Mouse (Mus musculus) hindbrain, embryonic 13.5 days (tissue): ENCODE measurements around the gene Arhgdia. TPM values are rescaled to one million over a fixed set of nuclear protein-coding genes. Genes with fewer than 3 reads are reported as not detected.

ENCODE experiments used
- ATAC-seq: fragments of 200-750 bp; cut with Nextera tagmentation; 2 replicates; pipeline ENCODE4 v1.8.0; 2017; ENCODE audit warnings: moderate TSS enrichment; ENCODE audit not compliant: low FRiP score
- H3K27ac ChIP-seq: fragments of 300-500 bp; sonication (generic); 2 replicates; pipeline ENCODE4 v1.5.1; 2015; ENCODE audit warnings: inconsistent platforms, mild to moderate bottlenecking, moderate library complexity
- H3K27me3 ChIP-seq: fragments of 300-500 bp; sonication (generic); 2 replicates; pipeline ENCODE4 v1.6.1; 2015; ENCODE audit warnings: mild to moderate bottlenecking, inconsistent platforms
- H3K36me3 ChIP-seq: fragments of 300-500 bp; sonication (generic); 2 replicates; pipeline ENCODE4 v1.6.1; 2015; ENCODE audit warnings: mild to moderate bottlenecking, inconsistent platforms
- H3K4me1 ChIP-seq: fragments of 300-500 bp; sonication (generic); replicated peaks from 2 replicates; pipeline ENCODE4 v1.6.1; 2015; ENCODE audit warnings: inconsistent platforms
- H3K4me2 ChIP-seq: fragments of 300-500 bp; sonication (generic); 2 replicates; pipeline ENCODE4 v1.6.1; 2015; ENCODE audit warnings: inconsistent platforms, mild to moderate bottlenecking, moderate library complexity
- H3K4me3 ChIP-seq: fragments of 300-500 bp; sonication (generic); 2 replicates; pipeline ENCODE4 v1.5.1; 2015; ENCODE audit warnings: mild to moderate bottlenecking, inconsistent platforms
- H3K9ac ChIP-seq: fragments of 300-500 bp; sonication (generic); 2 replicates; pipeline ENCODE4 v1.6.1; 2015; ENCODE audit warnings: mild to moderate bottlenecking, inconsistent platforms
- H3K9me3 ChIP-seq: fragments of 300-500 bp; sonication (generic); 2 replicates; pipeline ENCODE4 v1.6.1; 2016; ENCODE audit warnings: inconsistent platforms
- WGBS: fragments of 180-500 bp; shearing (Covaris S2); methylation state at CpG from one replicate; pipeline ENCODE4 v1.1.7; 2015; 5-methylcytosine and 5-hydroxymethylcytosine counted together
- polyA plus RNA-seq: library from polyadenylated mRNA; unstranded; fragments of >200 nt; fragmentation: Nextera tagmentation; extraction: Ambion mirVana; gene quantifications from 2 replicates; pipeline ENCODE4 v1.2.1, GENCODE M21; 2015

Gene Arhgdia
- polyA plus RNA-seq, 1 experiment from 2014 or later = 471 TPM

GRCm38 (mm10) chr11:120554834-120555233 lies 26.6 kb downstream of the Arhgdia start:
- WGBS = 91% methylated on average over 7 of the region's 7 CpGs

DNA sequence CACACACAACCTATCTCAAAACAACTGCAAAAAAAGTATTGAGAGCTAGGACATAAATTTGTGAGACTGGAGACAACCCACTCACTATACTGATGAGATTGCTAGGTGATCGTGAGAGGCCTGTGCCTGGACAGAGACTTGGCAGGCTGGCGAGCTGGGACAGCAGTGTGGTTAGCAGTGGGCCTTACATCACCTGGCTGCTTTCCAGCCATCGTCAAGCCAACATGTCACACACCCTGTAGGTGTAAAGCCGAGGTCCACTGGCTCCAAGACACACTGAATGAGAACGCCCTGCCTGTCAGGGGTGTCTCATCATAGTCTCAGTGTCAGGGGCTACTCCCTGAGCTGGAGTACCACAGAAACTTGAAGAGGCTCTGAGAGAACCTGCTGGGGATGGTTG lies 28.7 kb downstream of the Arhgdia start:
- no peak overlapping the region for H3K9ac ChIP-seq
- H3K27me3 ChIP-seq = no peaks in the 10 kb centered on the region
- no peak for ATAC-seq
- 90% methylated on average over 5 of the region's 5 CpGs for WGBS
- H3K4me1 ChIP-seq = peaks cover 21% of the 10 kb centered on the region
- H3K27ac ChIP-seq = no peak overlapping the region
- no peak overlapping the region for H3K4me3 ChIP-seq
- peaks cover 4% of the 10 kb centered on the region; the same call in 1 of the 2 replicates for H3K9me3 ChIP-seq
- H3K36me3 ChIP-seq = no peaks in the 10 kb centered on the region
- H3K4me2 ChIP-seq = no peak overlapping the region

More at GRCm38 (mm10) chr11:120554834-120555233, 26.6 kb downstream of the Arhgdia start:
- Histone ChIP-seq H3K27ac (no peak overlapping the region), H3K27me3 (no peaks in the 10 kb centered on the region), H3K4me3 (no peak overlapping the region), H3K4me2 (no peak overlapping the region), H3K9ac (no peak overlapping the region), H3K4me1 (peaks cover 8% of the 10 kb centered on the region), H3K36me3 (peaks cover 12% of the 10 kb centered on the region), H3K9me3 (peaks cover 4% of the 10 kb centered on the region; the same call in 1 of the 2 replicates)
- no peak for ATAC-seq

DNA sequence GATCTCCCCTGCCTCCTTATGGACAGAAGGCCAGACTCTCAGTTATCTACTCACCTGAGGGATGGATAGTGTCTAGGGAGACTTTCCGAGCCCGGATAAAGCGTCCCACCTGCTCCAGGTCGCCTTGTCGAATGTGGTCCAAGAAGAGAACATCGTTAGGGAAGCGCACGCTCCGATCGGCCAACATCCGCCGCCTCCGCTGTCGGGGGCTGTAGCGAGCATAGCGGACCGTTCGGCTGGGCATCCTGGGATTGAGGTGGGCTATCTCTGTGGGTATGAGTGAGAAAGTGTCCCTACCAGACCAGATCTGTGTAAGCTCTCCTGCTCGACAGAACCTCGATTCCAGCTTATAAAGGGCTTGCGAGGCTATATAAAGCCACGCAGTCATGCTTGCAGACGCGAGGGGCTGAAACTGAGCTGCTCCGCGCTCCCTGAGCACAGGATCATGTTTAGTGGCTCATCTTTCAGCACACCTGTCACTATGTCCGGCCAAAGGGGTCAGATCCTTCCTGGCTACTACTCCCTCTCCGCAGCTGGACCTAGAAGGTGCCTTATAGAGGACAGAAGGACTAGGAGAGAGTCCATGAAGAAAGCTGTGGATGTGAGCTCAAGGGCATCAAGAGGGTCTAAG lies 30.5 kb downstream of the Arhgdia start, which contains the start of gene Ppp1r27:
Gene Ppp1r27 (minus strand): TSS at position 323 of the 631 bp plus-strand sequence.
- 94% methylated on average over 28 of the region's 28 CpGs for WGBS
- H3K9me3 ChIP-seq = no peaks in the 10 kb centered on the region

DNA sequence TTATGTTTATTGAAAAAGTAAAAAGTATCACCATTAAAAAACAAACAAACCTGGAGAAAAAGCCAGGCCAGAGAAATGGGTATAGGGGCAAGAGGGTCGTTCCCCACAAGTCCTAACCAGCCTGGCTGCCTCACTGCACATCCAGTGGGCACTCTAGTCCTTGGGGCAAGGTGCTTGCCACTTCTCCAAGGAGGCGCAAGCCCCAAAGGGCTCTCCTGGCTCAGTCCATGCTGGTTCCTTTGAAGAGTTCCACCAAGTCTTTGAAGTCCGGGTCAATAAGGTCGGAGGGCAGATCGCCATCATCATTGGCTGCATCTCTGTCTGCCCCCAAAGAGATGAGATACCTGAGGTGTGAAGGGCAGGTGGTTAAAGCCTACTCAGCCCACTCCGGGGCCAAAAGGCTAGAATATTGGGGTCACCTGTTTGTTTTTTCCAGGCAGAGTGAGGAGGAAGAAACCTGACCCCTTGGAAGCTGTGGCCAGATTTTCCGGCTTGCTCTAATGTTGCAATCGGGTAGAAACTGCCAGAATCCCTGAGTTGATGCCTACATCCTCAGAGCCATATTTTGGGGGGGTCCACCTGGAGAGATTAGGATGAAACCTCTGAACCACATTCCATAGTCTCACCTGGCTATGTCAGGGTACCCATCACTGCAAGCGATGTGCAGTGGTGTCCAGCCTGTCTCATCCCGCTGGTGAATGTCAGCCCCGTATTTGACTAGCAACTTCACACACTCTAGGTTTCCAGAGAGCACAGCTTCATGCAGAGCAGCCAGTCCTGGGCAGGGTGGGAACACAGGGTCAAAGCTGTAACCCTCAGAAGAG lies 31.2 kb downstream of the Arhgdia start:
- Histone ChIP-seq H3K9ac (peak overlapping the region; percentile 98), H3K27ac (peak overlapping the region; percentile 90), H3K4me1 (peaks cover 35% of the 10 kb centered on the region), H3K9me3 (no peaks in the 10 kb centered on the region), H3K4me2 (peak overlapping the region; percentile 95), H3K27me3 (no peaks in the 10 kb centered on the region), H3K4me3 (peak overlapping the region; percentile 98), H3K36me3 (peaks cover 13% of the 10 kb centered on the region; the same call in 1 of the 2 replicates)
- peak; percentile 34; the same call in 1 of the 2 replicates for ATAC-seq
- 74% methylated on average over 11 of the region's 11 CpGs for WGBS

More for the DNA sequence above, 30.5 kb downstream of the Arhgdia start, which contains the start of gene Ppp1r27:
- Histone ChIP-seq H3K4me3 (peak within 1 kb of the TSS; percentile 98), H3K9ac (peak within 1 kb of the TSS; percentile 98), H3K27me3 (no peaks in the 10 kb centered on the region), H3K27ac (peak within 1 kb of the TSS; percentile 90), H3K4me2 (peak within 1 kb of the TSS; percentile 95), H3K4me1 (peaks cover 31% of the 10 kb centered on the region), H3K36me3 (peaks cover 8% of the 10 kb centered on the region; the same call in 1 of the 2 replicates)
- no peak for ATAC-seq

- Histone ChIP-seq H3K4me1 (peaks cover 35% of the 10 kb centered on the region), H3K27ac (peak within 1 kb of the TSS; percentile 90), H3K4me3 (peak within 1 kb of the TSS; percentile 98), H3K9me3 (no peaks in the 10 kb centered on the region), H3K36me3 (peaks cover 22% of the 10 kb centered on the region), H3K9ac (peak within 1 kb of the TSS; percentile 98), H3K27me3 (no peaks in the 10 kb centered on the region), H3K4me2 (peak within 1 kb of the TSS; percentile 95)
- WGBS = 1% methylated on average over 45 of the region's 87 CpGs
- ATAC-seq = peak; percentile 85
Measured at GRCm38 (mm10) chr11:120549168-120549945, 32.1 kb downstream of the Arhgdia start, which contains the start of gene Mcrip1. Gene Mcrip1 (minus strand): TSS chr11:120549727.

DNA sequence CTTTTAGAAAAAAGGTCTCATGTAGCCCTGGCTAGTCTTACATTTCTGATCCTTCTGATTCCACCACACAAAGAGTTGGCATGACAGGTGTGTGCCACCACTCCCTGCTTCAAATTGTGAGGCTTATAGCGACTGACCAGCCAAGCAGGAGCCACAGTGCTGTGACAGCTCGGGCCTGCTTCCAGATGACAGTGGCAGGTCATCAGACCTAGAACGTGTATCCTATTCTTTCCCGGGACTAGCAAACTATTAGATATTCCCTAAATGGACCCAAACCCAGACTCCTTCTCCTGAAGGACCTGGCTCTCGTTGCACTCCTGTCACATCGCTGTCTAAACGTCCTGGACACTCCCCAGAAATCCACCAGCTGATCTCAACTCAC lies 32.6 kb downstream of the Arhgdia start:
- Histone ChIP-seq H3K9ac (peak overlapping the region; percentile 98), H3K36me3 (peaks cover 28% of the 10 kb centered on the region), H3K27me3 (no peaks in the 10 kb centered on the region), H3K4me3 (peak overlapping the region; percentile 98), H3K9me3 (no peaks in the 10 kb centered on the region), H3K27ac (peak overlapping the region; percentile 90), H3K4me2 (peak overlapping the region; percentile 95), H3K4me1 (peaks cover 35% of the 10 kb centered on the region)
- WGBS = 29% methylated on average over 7 of the region's 7 CpGs
- no peak for ATAC-seq

DNA sequence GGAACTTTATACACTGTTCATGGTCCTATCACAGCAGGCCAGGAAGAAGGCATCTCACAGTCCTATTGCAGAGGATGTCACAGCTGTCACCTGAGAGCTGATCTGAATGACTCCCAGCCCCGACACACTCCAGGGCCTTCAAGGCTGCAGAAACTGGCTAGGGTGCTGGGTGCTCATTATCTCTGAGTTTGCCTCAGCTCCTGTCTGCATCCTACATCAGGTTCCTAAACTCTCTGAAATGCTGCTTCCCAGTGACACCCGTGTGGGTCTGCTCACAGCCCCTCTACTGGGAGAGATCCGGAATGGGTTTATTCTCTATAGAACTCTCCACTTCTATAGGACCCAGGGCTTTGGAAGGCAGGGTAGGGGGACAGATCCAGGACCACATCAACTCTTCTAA lies 33.2 kb downstream of the Arhgdia start:
- Histone ChIP-seq H3K4me1 (peaks cover 35% of the 10 kb centered on the region), H3K36me3 (peaks cover 33% of the 10 kb centered on the region), H3K27ac (no peak overlapping the region), H3K27me3 (no peaks in the 10 kb centered on the region), H3K9me3 (no peaks in the 10 kb centered on the region), H3K9ac (peak overlapping the region; percentile 98), H3K4me2 (peak overlapping the region; percentile 95), H3K4me3 (peak overlapping the region; percentile 98)
- WGBS = 87% methylated on average over 3 of the region's 3 CpGs
- no peak for ATAC-seq

- Histone ChIP-seq H3K27ac (no peak overlapping the region), H3K9me3 (no peaks in the 10 kb centered on the region), H3K9ac (peak overlapping the region; percentile 98; the same call in 1 of the 2 replicates), H3K4me3 (no peak overlapping the region), H3K4me1 (peaks cover 35% of the 10 kb centered on the region), H3K4me2 (no peak overlapping the region), H3K27me3 (no peaks in the 10 kb centered on the region), H3K36me3 (peaks cover 41% of the 10 kb centered on the region)
- WGBS = 66% methylated on average over 2 of the region's 2 CpGs
- no peak for ATAC-seq
Measured at GRCm38 (mm10) chr11:120547469-120547868, 34.0 kb downstream of the Arhgdia start.

- Histone ChIP-seq H3K36me3 (peaks cover 54% of the 10 kb centered on the region), H3K27me3 (no peaks in the 10 kb centered on the region), H3K4me1 (peaks cover 35% of the 10 kb centered on the region), H3K27ac (no peak overlapping the region), H3K9me3 (no peaks in the 10 kb centered on the region), H3K9ac (no peak overlapping the region), H3K4me3 (no peak overlapping the region), H3K4me2 (no peak overlapping the region)
- WGBS = 97% methylated on average over 3 of the region's 3 CpGs
- no peak for ATAC-seq
Measured at GRCm38 (mm10) chr11:120545964-120546363, 35.5 kb downstream of the Arhgdia start.

- WGBS = 88% methylated on average over 6 of the region's 6 CpGs
- no peak for ATAC-seq
Measured at GRCm38 (mm10) chr11:120542376-120542775, 39.0 kb downstream of the Arhgdia start.

DNA sequence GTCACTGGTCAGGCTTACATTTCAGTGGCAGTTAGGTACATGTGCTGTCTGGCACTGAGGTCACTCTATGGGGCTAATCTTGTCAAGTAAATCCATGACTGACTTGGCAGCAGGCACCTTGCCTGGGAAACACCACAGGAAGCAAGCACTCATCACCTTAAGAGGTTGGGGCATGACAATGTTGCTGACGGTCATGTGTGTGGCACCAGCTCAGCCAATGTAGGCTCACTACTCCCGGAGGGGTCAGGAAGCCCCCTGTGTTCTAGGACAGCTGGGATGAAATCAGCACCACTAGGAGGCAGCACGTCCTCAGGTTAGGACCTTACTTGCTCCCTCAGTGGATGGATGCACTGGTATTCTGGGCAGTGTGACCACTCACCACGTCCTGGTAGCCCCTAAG lies 39.5 kb downstream of the Arhgdia start:
- H3K27ac ChIP-seq = no peak overlapping the region
- WGBS = 40% methylated on average over 4 of the region's 4 CpGs
- H3K4me3 ChIP-seq = no peak overlapping the region
- 0 out of 2 replicates have a peak, but pooled peaks cover 6% of the 10 kb centered on the region for H3K27me3 ChIP-seq
- H3K4me2 ChIP-seq = no peak overlapping the region
- no peak for ATAC-seq
- H3K4me1 ChIP-seq = peaks cover 31% of the 10 kb centered on the region
- H3K9me3 ChIP-seq = no peaks in the 10 kb centered on the region
- H3K36me3 ChIP-seq = peaks cover 52% of the 10 kb centered on the region
- H3K9ac ChIP-seq = no peak overlapping the region

More at GRCm38 (mm10) chr11:120542376-120542775, 39.0 kb downstream of the Arhgdia start:
- Histone ChIP-seq H3K4me1 (peaks cover 33% of the 10 kb centered on the region), H3K36me3 (peaks cover 54% of the 10 kb centered on the region), H3K4me3 (no peak overlapping the region), H3K4me2 (no peak overlapping the region), H3K9me3 (no peaks in the 10 kb centered on the region), H3K27ac (no peak overlapping the region), H3K27me3 (0 out of 2 replicates have a peak, but pooled peaks cover 4% of the 10 kb centered on the region), H3K9ac (no peak overlapping the region)
